Mouse (Mus musculus) frontal cortex, postnatal 14 days (tissue): ENCODE measurements around the gene Zfhx3.

Experiments
- DNase-seq, 2 experiments: peaks; one replicate each; pipeline ENCODE4 v3.0.0; 2022; ENCODE audit warnings: low spot score in 2 of 2

Zfhx3 gene

GRCm38 (mm10) chr8:108089632-108090031 lies 147.2 kb downstream of the Zfhx3 start:
- no peak for DNase-seq

GRCm38 (mm10) chr8:108098598-108098997 lies 156.2 kb downstream of the Zfhx3 start:
- no peak for DNase-seq

- peak; percentile 9 to 42 for DNase-seq
These were observed 158.7 kb downstream of the Zfhx3 start for GRCm38 (mm10) chr8:108101131-108101530.

GRCm38 (mm10) chr8:108101978-108102865 lies 159.8 kb downstream of the Zfhx3 start:
- DNase-seq: no peak

- DNase-seq: no peak
These were observed 162.1 kb downstream of the Zfhx3 start for GRCm38 (mm10) chr8:108104471-108105098.

- no peak for DNase-seq
These were observed 182.6 kb downstream of the Zfhx3 start for GRCm38 (mm10) chr8:108125053-108125452.

- DNase-seq: no peak
These were observed 183.0 kb downstream of the Zfhx3 start for GRCm38 (mm10) chr8:108125491-108125890.

- no peak for DNase-seq
These were observed 204.1 kb downstream of the Zfhx3 start for GRCm38 (mm10) chr8:108146536-108146935.

GRCm38 (mm10) chr8:108148599-108149249 lies 206.3 kb downstream of the Zfhx3 start:
- DNase-seq: no peak

GRCm38 (mm10) chr8:108170804-108171203 lies 228.4 kb downstream of the Zfhx3 start:
- no peak for DNase-seq

GRCm38 (mm10) chr8:108183296-108183695 lies 240.9 kb downstream of the Zfhx3 start:
- no peak for DNase-seq

GRCm38 (mm10) chr8:108183948-108184347 lies 241.5 kb downstream of the Zfhx3 start:
- no peak for DNase-seq

- DNase-seq: no peak
These were observed 243.8 kb downstream of the Zfhx3 start for GRCm38 (mm10) chr8:108186289-108186688.

GRCm38 (mm10) chr8:108188044-108188443 lies 245.6 kb downstream of the Zfhx3 start:
- no peak for DNase-seq

- no peak for DNase-seq
These were observed 252.1 kb downstream of the Zfhx3 start for GRCm38 (mm10) chr8:108194571-108194970.

- no peak for DNase-seq
These were observed 272.6 kb downstream of the Zfhx3 start for GRCm38 (mm10) chr8:108215026-108215425.

- no peak for DNase-seq
These were observed 275.9 kb downstream of the Zfhx3 start for GRCm38 (mm10) chr8:108218171-108218840.

- DNase-seq: no peak
These were observed 278.1 kb downstream of the Zfhx3 start for GRCm38 (mm10) chr8:108220511-108220910.

- DNase-seq: no peak
These were observed 279.6 kb downstream of the Zfhx3 start for GRCm38 (mm10) chr8:108222091-108222490.

- DNase-seq: no peak
These were observed 289.9 kb downstream of the Zfhx3 start for GRCm38 (mm10) chr8:108232326-108232725.

GRCm38 (mm10) chr8:108234481-108234880 lies 292.0 kb downstream of the Zfhx3 start:
- no peak for DNase-seq

GRCm38 (mm10) chr8:108236715-108237114 lies 294.3 kb downstream of the Zfhx3 start:
- no peak for DNase-seq
